Mouse (Mus musculus): ENCODE results near the gene Galr3.

- TF ChIP-seq CTCF (IDR thresholded peaks at IDR 0.05) (no peak), EP300 (IDR thresholded peaks at IDR 0.05; ENCODE audit: insufficient read depth, low read depth, low read length) (no peak)
Measured at GRCm38 (mm10) chr15:79068416-79068815, 26.7 kb downstream of the Galr3 start.

Data from heart, adult 2 months (tissue).